ENCODE assay signal across 8 mouse cellular contexts in the genomic region with DNA sequence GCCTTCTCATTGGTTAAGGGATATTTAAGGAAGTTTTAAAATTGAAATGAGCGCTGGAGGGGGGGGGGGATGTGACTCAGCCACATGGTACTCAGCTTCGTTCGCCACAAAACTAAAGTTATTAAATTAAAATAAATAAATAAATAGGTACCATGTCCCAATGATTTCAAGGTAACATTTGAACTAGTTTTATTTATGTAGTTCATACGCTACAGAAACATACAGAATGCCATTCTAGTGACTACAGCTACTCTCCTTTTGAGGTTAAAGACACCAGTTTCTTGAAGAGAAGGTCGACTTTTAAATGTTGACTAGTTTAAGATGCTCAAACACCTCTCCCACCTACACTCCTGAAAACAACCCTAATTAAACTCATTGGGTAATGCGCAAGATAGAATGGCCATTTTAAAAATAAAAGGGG. TPM values are rescaled to one million over a fixed set of nuclear protein-coding genes. Genes with fewer than 3 reads are reported as not detected.
DNase-seq lines count a peak whose midpoint lies in the region; ATAC-seq and TF ChIP-seq lines count a peak whose summit lies in the region.

No protein-coding gene starts in this region.

- H3K36me3 ChIP-seq in forebrain, embryonic 15.5 days = no peaks in the 10 kb centered on the region
- H3K36me3 ChIP-seq in liver, embryonic 15.5 days (replicated peaks) = no peaks in the 10 kb centered on the region

- peak overlapping the region; percentile 96 for H3K27ac ChIP-seq in gastrocnemius, adult 2 months
- no peak overlapping the region for H3K27ac ChIP-seq in forebrain, embryonic 15.5 days (replicated peaks)
- H3K27ac ChIP-seq in liver, embryonic 15.5 days (replicated peaks) = peak overlapping the region; percentile 94

- no peak for ATAC-seq in forebrain, embryonic 15.5 days (replicated peaks)
- ATAC-seq in liver, embryonic 15.5 days (ENCODE audit: insufficient read depth) = no peak

- WGBS in forebrain, embryonic 15.5 days = 29% methylated on average over 6 of the region's 6 CpGs
- 9% methylated on average over 6 of the region's 6 CpGs for WGBS in liver, embryonic 15.5 days (ENCODE audit: insufficient replicate concordance)

- no peak for DNase-seq in gastrocnemius, adult 2 months
- no peak for DNase-seq in gastrocnemius, adult 18-20 months (ENCODE audit: low spot score)
- DNase-seq in 3134 (ENCODE audit: extremely low read depth, insufficient read length, low spot score) = peak; percentile 44
- DNase-seq in left cerebral cortex, postnatal 4 days = no peak
- no peak for DNase-seq in urinary bladder, postnatal 25 days (ENCODE audit: low spot score)
- DNase-seq in kidney, postnatal 14 days = no peak

- no peaks in the 10 kb centered on the region for H3K27me3 ChIP-seq in forebrain, embryonic 15.5 days
- no peaks in the 10 kb centered on the region for H3K27me3 ChIP-seq in liver, embryonic 15.5 days

- no peak for TF ChIP-seq CTCF in gastrocnemius, adult 2 months (IDR thresholded peaks at IDR 0.05)

- H3K9me3 ChIP-seq in forebrain, embryonic 15.5 days = no peaks in the 10 kb centered on the region
- H3K9me3 ChIP-seq in liver, embryonic 15.5 days (replicated peaks) = no peaks in the 10 kb centered on the region

- H3K4me2 ChIP-seq in forebrain, embryonic 15.5 days (replicated peaks) = peak overlapping the region; percentile 51
- peak overlapping the region; percentile 85 for H3K4me2 ChIP-seq in liver, embryonic 15.5 days

- peaks cover 31% of the 10 kb centered on the region for H3K4me1 ChIP-seq in forebrain, embryonic 15.5 days
- H3K4me1 ChIP-seq in liver, embryonic 15.5 days (replicated peaks) = peaks cover 84% of the 10 kb centered on the region

- intact Hi-C loops in gastrocnemius, adult 2 months (cut with DNase I) = loop anchor here (2.0 kb wide), 1 partner anchor 22 kb away; no protein-coding TSS in a partner anchor
- intact Hi-C loops in left cerebral cortex, postnatal 4 days (cut with DNase I) = no loop called here

- no peak overlapping the region for H3K9ac ChIP-seq in forebrain, embryonic 15.5 days (replicated peaks)
- peak overlapping the region; percentile 79 for H3K9ac ChIP-seq in liver, embryonic 15.5 days

- peak overlapping the region; percentile 86 for H3K4me3 ChIP-seq in gastrocnemius, adult 2 months
- no peak overlapping the region for H3K4me3 ChIP-seq in forebrain, embryonic 15.5 days
- H3K4me3 ChIP-seq in liver, embryonic 15.5 days (replicated peaks) = peak overlapping the region; percentile 68

RNA-seq across cellular contexts. Expression of a gene that starts 6.4 kb away (rescaled TPM):
- total RNA-seq in gastrocnemius, adult 2 months (2021) = 1 to 10 TPM; 5.6 to 8.1 TPM
- 1 to 10 TPM; 3.8 to 5.5 TPM for total RNA-seq in gastrocnemius, adult 18-20 months (2021)
- 1.4 and 1.9 TPM in 2 replicates for polyA plus RNA-seq in forebrain, embryonic 15.5 days (2015; fragmentation: Nextera tagmentation; extraction: Ambion mirVana)
- polyA plus RNA-seq in liver, embryonic 15.5 days (2015; fragmentation: Nextera tagmentation; extraction: Ambion mirVana) = 3.4 and 4.7 TPM in 2 replicates
- total RNA-seq in left cerebral cortex, postnatal 4 days (2021) = 1 to 10 TPM; 3.8 to 4.0 TPM
